In genomic region chr14:80237136-80237535, GRCm38 (mm10) we compare ENCODE assay signal across 29 mouse cellular contexts.
DNase-seq lines count a peak whose midpoint lies in the region; ATAC-seq lines count a peak whose summit lies in the region.
"Had no signal": no experiment of that assay in that cellular context is flagged by ENCODE, and none has a peak within 500 bp of the region (broad histone marks: within the 10 kb centered on the region; RNA-seq: fewer than 3 reads in every experiment).

No protein-coding gene starts in this region.

- H3K9me3 ChIP-seq in forebrain, embryonic 14.5 days (replicated peaks; ENCODE audit: control insufficient read depth, low read length) = no peaks in the 10 kb centered on the region
- no peaks in the 10 kb centered on the region for H3K9me3 ChIP-seq in forebrain, embryonic 11.5 days (ENCODE audit: control insufficient read depth, low read length)
- H3K9me3 ChIP-seq: embryonic facial prominence, embryonic 12.5 days; embryonic facial prominence, embryonic 15.5 days; heart, embryonic 10.5 days; heart, embryonic 13.5 days had no signal

- no peak overlapping the region for H3K4me2 ChIP-seq in forebrain, embryonic 14.5 days (ENCODE audit: low read length)
- H3K4me2 ChIP-seq in forebrain, embryonic 11.5 days (ENCODE audit: low read depth, low read length, severe bottlenecking) = no peak overlapping the region
- H3K4me2 ChIP-seq: embryonic facial prominence, embryonic 12.5 days; embryonic facial prominence, embryonic 15.5 days; heart, embryonic 13.5 days; hindbrain, embryonic 14.5 days had no signal

- ATAC-seq in forebrain, embryonic 14.5 days = no peak
- ATAC-seq in forebrain, embryonic 11.5 days (replicated peaks; ENCODE audit: low FRiP score) = no peak
- ATAC-seq in frontal cortex, adult (ENCODE audit: low TSS enrichment) = peak; percentile 74
- ATAC-seq: hindbrain, postnatal 0 days; inflammation-experienced regulatory T-cells, adult 6 months; intestine, embryonic 16.5 days; Patski had no signal

- H3K27ac ChIP-seq in forebrain, embryonic 14.5 days (ENCODE audit: low read depth, low read length) = no peak overlapping the region
- H3K27ac ChIP-seq in forebrain, embryonic 11.5 days (ENCODE audit: low read depth, low read length) = no peak overlapping the region
- H3K27ac ChIP-seq: embryonic facial prominence, embryonic 12.5 days; embryonic facial prominence, embryonic 15.5 days; heart, adult 2 months; heart, embryonic 10.5 days; heart, embryonic 13.5 days; hindbrain, embryonic 14.5 days; hindbrain, postnatal 0 days had no signal

- peak; percentile 59 for DNase-seq in forebrain, embryonic 14.5 days (ENCODE audit: low spot score)
- no peak for DNase-seq in forebrain, embryonic 11.5 days (ENCODE audit: low spot score)
- no peak for DNase-seq in frontal cortex, postnatal 14 days (ENCODE audit: low spot score in 2 of 2)
- peak; percentile 65 for DNase-seq in brain, adult 2 months (ENCODE audit: low read depth, low spot score)
- peak; percentile 52 for DNase-seq in brain, embryonic 18.5 days (ENCODE audit: low read depth, low spot score)
- no peak for DNase-seq in embryo, embryonic 11 days
- DNase-seq: adrenal gland, postnatal 10 days; adrenal gland, postnatal 36 days; B cell, adult 2 months; cerebellum, adult 18-20 months; cerebellum, adult 9-10 months; gastrocnemius, postnatal 10 days; gastrocnemius, postnatal 36 days; heart, adult 2 months; heart, postnatal 14 days; heart, postnatal 4 days; kidney, adult 18-20 months had no signal

- H3K36me3 ChIP-seq in forebrain, embryonic 14.5 days (ENCODE audit: control insufficient read depth, insufficient read depth, low read length) = no peaks in the 10 kb centered on the region
- no peaks in the 10 kb centered on the region for H3K36me3 ChIP-seq in forebrain, embryonic 11.5 days (ENCODE audit: control insufficient read depth, insufficient read depth, low read length)
- H3K36me3 ChIP-seq: embryonic facial prominence, embryonic 12.5 days; embryonic facial prominence, embryonic 15.5 days; G1E; heart, embryonic 10.5 days; heart, embryonic 13.5 days had no signal

- no peak overlapping the region for H3K9ac ChIP-seq in forebrain, embryonic 14.5 days (ENCODE audit: low read length)
- no peak overlapping the region for H3K9ac ChIP-seq in forebrain, embryonic 11.5 days (ENCODE audit: low read length)
- H3K9ac ChIP-seq: embryonic facial prominence, embryonic 12.5 days; embryonic facial prominence, embryonic 15.5 days; heart, embryonic 13.5 days; hindbrain, embryonic 14.5 days had no signal

- H3K4me3 ChIP-seq in forebrain, embryonic 14.5 days (ENCODE audit: low read depth, low read length) = no peak overlapping the region
- H3K4me3 ChIP-seq in forebrain, embryonic 11.5 days (ENCODE audit: low read depth, low read length) = no peak overlapping the region
- H3K4me3 ChIP-seq: embryonic facial prominence, embryonic 12.5 days; embryonic facial prominence, embryonic 15.5 days; erythroblast, embryonic 14.5 days; heart, adult 2 months; heart, embryonic 10.5 days; heart, embryonic 13.5 days had no signal

- no peaks in the 10 kb centered on the region for H3K27me3 ChIP-seq in forebrain, embryonic 14.5 days (replicated peaks; ENCODE audit: control insufficient read depth, insufficient read depth, low read length)
- no peaks in the 10 kb centered on the region for H3K27me3 ChIP-seq in forebrain, embryonic 11.5 days (ENCODE audit: control insufficient read depth, insufficient read depth, low read length)
- H3K27me3 ChIP-seq: embryonic facial prominence, embryonic 12.5 days; embryonic facial prominence, embryonic 15.5 days; heart, embryonic 13.5 days; Patski had no signal

- no peaks in the 10 kb centered on the region for H3K4me1 ChIP-seq in forebrain, embryonic 14.5 days (ENCODE audit: control insufficient read depth, insufficient read depth, low read length)
- no peaks in the 10 kb centered on the region for H3K4me1 ChIP-seq in forebrain, embryonic 11.5 days (replicated peaks; ENCODE audit: control insufficient read depth, insufficient read depth, low read length)
- H3K4me1 ChIP-seq: embryonic facial prominence, embryonic 12.5 days; embryonic facial prominence, embryonic 15.5 days; heart, embryonic 10.5 days; heart, embryonic 13.5 days had no signal

Comparison
In these comparisons a context has a peak if more than half of its experiments do, and no peak if none do; other contexts are left out.
1. DNase-seq: peak in forebrain, embryonic 14.5 days (single experiment), brain, adult 2 months (single experiment) and brain, embryonic 18.5 days (single experiment); none in forebrain, embryonic 11.5 days (single experiment), frontal cortex, postnatal 14 days (0 of 2) and embryo, embryonic 11 days (single experiment).